Mouse (Mus musculus): ENCODE measurements around the gene Map3k12. TPM values are rescaled to one million over a fixed set of nuclear protein-coding genes. Genes with fewer than 3 reads are reported as not detected.
A peak's percentile ranks its signal among the peaks of the same experiment; 100 is the strongest.

Map3k12 gene
- polyA plus RNA-seq, 1 experiment from 2014 or later = 27.9 TPM

- Histone ChIP-seq H3K36me3 (peaks cover 16% of the 10 kb centered on the region), H3K27ac (no peak overlapping the region), H3K4me1 (peaks cover 31% of the 10 kb centered on the region), H3K27me3 (no peaks in the 10 kb centered on the region), H3K4me3 (no peak overlapping the region), H3K9ac (no peak overlapping the region), H3K9me3 (no peaks in the 10 kb centered on the region), H3K4me2 (replicated peaks) (no peak overlapping the region)
- 83% methylated on average over 3 of the region's 3 CpGs for WGBS
- ATAC-seq (ENCODE audit: insufficient number of reproducible peaks, insufficient read depth, low FRiP score, low TSS enrichment) = no peak
These were observed 8.5 kb downstream of the Map3k12 start for GRCm38 (mm10) chr15:102508336-102508735.

DNA sequence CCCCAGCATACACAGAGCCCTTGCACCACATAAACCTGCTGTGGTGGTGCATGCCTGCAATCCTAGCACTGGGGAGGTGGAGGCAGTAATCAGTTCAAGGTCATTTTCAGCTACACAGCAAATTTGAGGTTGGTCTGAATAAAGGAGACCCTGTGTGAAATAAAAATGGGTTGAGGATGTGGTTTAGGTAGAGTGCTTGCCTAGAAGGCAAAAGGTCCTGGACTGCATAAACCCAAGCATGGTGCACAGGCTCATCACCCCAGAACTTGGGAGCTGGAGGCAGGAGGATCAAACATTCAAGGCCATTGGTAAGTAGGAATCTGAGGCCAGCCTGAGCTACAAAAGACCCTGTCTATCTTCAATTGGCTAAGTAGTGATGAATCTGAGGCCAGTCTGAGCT lies 9.3 kb downstream of the Map3k12 start:
- H3K27me3 ChIP-seq = no peaks in the 10 kb centered on the region
- H3K4me2 ChIP-seq (replicated peaks) = no peak overlapping the region
- ATAC-seq (ENCODE audit: insufficient number of reproducible peaks, insufficient read depth, low FRiP score, low TSS enrichment) = no peak
- H3K36me3 ChIP-seq = peaks cover 24% of the 10 kb centered on the region
- no peak overlapping the region for H3K27ac ChIP-seq
- no peaks in the 10 kb centered on the region for H3K9me3 ChIP-seq
- peaks cover 30% of the 10 kb centered on the region for H3K4me1 ChIP-seq
- H3K9ac ChIP-seq = no peak overlapping the region
- H3K4me3 ChIP-seq = no peak overlapping the region

DNA sequence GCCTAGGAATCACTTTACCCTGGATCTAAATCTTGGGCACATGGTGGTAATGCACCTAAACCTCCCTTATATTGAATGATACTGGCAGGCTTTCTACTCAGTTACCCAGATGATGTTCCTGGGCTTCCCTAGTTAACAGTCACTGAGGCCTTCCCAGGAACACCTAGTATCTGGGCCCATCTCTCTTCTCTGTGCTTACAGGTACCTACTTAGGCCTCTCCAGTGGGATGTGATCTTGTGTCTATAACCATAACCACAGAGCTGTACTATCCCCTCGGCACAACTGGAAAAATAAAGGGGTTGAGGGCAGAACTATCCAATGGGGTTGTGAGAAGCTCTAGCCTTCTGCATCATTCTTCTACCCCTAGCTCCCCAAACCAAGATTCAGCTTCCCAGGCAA lies 10.0 kb downstream of the Map3k12 start:
- Histone ChIP-seq H3K27me3 (no peaks in the 10 kb centered on the region), H3K27ac (no peak overlapping the region), H3K4me2 (replicated peaks) (no peak overlapping the region), H3K4me1 (peaks cover 23% of the 10 kb centered on the region), H3K36me3 (peaks cover 31% of the 10 kb centered on the region), H3K9ac (no peak overlapping the region), H3K9me3 (no peaks in the 10 kb centered on the region), H3K4me3 (no peak overlapping the region)
- no peak for ATAC-seq (ENCODE audit: insufficient number of reproducible peaks, insufficient read depth, low FRiP score, low TSS enrichment)
- WGBS = 93% methylated on average over 1 of the region's 1 CpGs

DNA sequence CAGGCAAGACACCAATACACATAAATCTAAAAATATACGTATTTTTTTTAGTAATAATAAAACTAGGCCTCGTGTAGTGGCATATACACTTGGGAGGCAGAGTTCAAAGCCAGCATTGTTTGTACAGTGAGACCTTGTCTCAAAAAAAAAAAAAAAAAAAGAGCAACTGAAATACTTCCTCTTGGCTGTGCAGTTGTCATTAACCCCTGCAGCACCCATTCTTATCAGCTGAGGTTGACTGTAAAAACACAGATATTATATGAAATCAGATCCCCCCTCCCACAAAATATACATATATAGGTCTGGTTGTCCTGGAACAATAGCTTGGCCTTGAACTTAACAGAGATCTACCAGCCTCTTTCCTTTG lies 10.4 kb downstream of the Map3k12 start:
- Histone ChIP-seq H3K27ac (no peak overlapping the region), H3K4me1 (peaks cover 18% of the 10 kb centered on the region), H3K9ac (no peak overlapping the region), H3K36me3 (peaks cover 35% of the 10 kb centered on the region), H3K27me3 (no peaks in the 10 kb centered on the region), H3K4me2 (replicated peaks) (no peak overlapping the region), H3K4me3 (no peak overlapping the region), H3K9me3 (no peaks in the 10 kb centered on the region)
- ATAC-seq (ENCODE audit: insufficient number of reproducible peaks, insufficient read depth, low FRiP score, low TSS enrichment) = no peak
- 63% methylated on average over 2 of the region's 2 CpGs for WGBS

DNA sequence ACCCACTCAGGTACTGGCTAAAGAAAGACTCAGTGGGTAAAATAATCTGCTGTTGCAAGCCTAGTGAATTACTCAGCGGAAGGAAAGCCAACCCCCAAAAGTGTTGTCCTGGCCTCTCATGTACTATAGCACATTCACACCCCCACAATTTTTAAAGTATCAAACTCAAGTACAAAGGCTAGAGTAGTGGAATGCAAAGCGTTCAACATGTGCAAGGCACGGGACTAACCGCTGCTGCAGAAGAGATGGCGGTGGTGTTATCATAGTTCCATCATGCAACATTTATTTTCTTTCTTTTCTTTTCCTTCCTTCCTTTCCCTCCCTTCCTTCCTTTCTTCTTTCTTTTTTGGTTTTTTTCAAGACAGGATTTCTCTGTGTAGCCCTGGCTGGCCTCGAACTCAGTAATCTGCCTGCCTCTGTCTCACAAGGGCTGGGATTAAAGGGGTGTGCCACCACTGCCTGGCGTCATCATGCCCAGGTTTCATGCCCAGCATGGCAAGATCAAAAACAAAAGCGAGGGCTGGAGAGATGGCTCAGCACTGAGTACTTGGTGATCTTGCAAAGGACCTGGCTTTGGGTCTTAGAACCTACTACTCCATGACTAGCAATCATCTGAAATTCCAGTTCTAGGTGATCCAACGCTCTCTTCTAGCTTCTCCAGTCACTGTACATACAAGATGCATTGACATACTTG lies 10.9 kb downstream of the Map3k12 start:
- Histone ChIP-seq H3K4me2 (replicated peaks) (no peak overlapping the region), H3K4me3 (no peak overlapping the region), H3K4me1 (peaks cover 13% of the 10 kb centered on the region), H3K9me3 (no peaks in the 10 kb centered on the region), H3K9ac (no peak overlapping the region), H3K36me3 (peaks cover 40% of the 10 kb centered on the region), H3K27ac (no peak overlapping the region), H3K27me3 (no peaks in the 10 kb centered on the region)
- WGBS = 85% methylated on average over 9 of the region's 9 CpGs
- ATAC-seq (ENCODE audit: insufficient number of reproducible peaks, insufficient read depth, low FRiP score, low TSS enrichment) = no peak

GRCm38 (mm10) chr15:102505073-102505769 lies 11.6 kb downstream of the Map3k12 start:
- Histone ChIP-seq H3K27me3 (no peaks in the 10 kb centered on the region), H3K4me3 (no peak overlapping the region), H3K36me3 (peaks cover 47% of the 10 kb centered on the region), H3K9ac (no peak overlapping the region), H3K4me2 (replicated peaks) (no peak overlapping the region), H3K9me3 (no peaks in the 10 kb centered on the region), H3K27ac (no peak overlapping the region), H3K4me1 (peaks cover 9% of the 10 kb centered on the region)
- ATAC-seq (ENCODE audit: insufficient number of reproducible peaks, insufficient read depth, low FRiP score, low TSS enrichment) = no peak
- 75% methylated on average over 12 of the region's 12 CpGs for WGBS

GRCm38 (mm10) chr15:102503924-102504782 lies 12.7 kb downstream of the Map3k12 start:
- Histone ChIP-seq H3K9ac (no peak overlapping the region), H3K27ac (no peak overlapping the region), H3K4me3 (no peak overlapping the region), H3K4me1 (no peaks in the 10 kb centered on the region), H3K9me3 (no peaks in the 10 kb centered on the region), H3K27me3 (no peaks in the 10 kb centered on the region), H3K36me3 (peaks cover 58% of the 10 kb centered on the region), H3K4me2 (replicated peaks) (no peak overlapping the region)
- no peak for ATAC-seq (ENCODE audit: insufficient number of reproducible peaks, insufficient read depth, low FRiP score, low TSS enrichment)
- WGBS = 89% methylated on average over 9 of the region's 9 CpGs

GRCm38 (mm10) chr15:102503447-102503846 lies 13.4 kb downstream of the Map3k12 start, which contains the start of gene Gm10337:
Gene Gm10337 (plus strand): TSS chr15:102503722.
- Histone ChIP-seq H3K27me3 (no peaks in the 10 kb centered on the region), H3K27ac (0 out of 2 replicates have a peak within 1 kb of the TSS, but pooled peaks have one; percentile 2), H3K4me3 (no peak within 1 kb of the TSS), H3K9ac (no peak within 1 kb of the TSS), H3K9me3 (no peaks in the 10 kb centered on the region), H3K4me2 (replicated peaks) (no peak within 1 kb of the TSS), H3K36me3 (peaks cover 61% of the 10 kb centered on the region), H3K4me1 (no peaks in the 10 kb centered on the region)
- 88% methylated on average over 1 of the region's 1 CpGs for WGBS
- no peak for ATAC-seq (ENCODE audit: insufficient number of reproducible peaks, insufficient read depth, low FRiP score, low TSS enrichment)

DNA sequence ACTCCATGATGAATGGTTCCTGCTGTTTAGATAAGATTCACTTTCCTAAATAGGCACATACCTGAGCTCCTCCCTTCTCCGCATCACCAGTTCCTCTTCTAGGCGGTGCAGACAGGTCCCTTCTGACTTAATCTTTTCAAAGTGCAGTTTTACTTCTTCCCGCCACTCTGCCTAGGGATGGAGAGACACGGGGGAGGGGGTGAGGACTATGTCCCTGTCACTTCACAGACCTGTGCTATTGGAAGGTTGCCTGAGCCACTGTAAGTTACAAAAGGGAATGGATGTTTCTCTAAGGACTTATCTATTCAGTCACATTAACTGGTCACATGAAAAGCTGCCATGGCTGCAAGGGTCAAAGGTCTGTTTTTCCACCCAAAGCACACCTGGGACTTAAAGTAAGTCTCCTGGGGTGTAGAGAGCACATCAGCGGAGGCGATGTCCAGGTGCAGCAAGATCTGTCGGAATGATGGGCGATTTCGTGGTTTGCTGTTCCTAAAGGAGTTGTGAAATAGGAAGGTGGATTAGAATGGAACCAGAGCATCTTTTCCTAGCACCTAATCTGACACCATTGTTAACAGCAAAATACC lies 14.5 kb downstream of the Map3k12 start:
- 73% methylated on average over 9 of the region's 9 CpGs for WGBS
- H3K36me3 ChIP-seq = peaks cover 65% of the 10 kb centered on the region
- H3K9ac ChIP-seq = no peak overlapping the region
- no peak overlapping the region for H3K27ac ChIP-seq
- no peaks in the 10 kb centered on the region for H3K9me3 ChIP-seq
- no peaks in the 10 kb centered on the region for H3K4me1 ChIP-seq
- no peak overlapping the region for H3K4me2 ChIP-seq (replicated peaks)
- H3K4me3 ChIP-seq = no peak overlapping the region
- no peak for ATAC-seq (ENCODE audit: insufficient number of reproducible peaks, insufficient read depth, low FRiP score, low TSS enrichment)
- no peaks in the 10 kb centered on the region for H3K27me3 ChIP-seq

DNA sequence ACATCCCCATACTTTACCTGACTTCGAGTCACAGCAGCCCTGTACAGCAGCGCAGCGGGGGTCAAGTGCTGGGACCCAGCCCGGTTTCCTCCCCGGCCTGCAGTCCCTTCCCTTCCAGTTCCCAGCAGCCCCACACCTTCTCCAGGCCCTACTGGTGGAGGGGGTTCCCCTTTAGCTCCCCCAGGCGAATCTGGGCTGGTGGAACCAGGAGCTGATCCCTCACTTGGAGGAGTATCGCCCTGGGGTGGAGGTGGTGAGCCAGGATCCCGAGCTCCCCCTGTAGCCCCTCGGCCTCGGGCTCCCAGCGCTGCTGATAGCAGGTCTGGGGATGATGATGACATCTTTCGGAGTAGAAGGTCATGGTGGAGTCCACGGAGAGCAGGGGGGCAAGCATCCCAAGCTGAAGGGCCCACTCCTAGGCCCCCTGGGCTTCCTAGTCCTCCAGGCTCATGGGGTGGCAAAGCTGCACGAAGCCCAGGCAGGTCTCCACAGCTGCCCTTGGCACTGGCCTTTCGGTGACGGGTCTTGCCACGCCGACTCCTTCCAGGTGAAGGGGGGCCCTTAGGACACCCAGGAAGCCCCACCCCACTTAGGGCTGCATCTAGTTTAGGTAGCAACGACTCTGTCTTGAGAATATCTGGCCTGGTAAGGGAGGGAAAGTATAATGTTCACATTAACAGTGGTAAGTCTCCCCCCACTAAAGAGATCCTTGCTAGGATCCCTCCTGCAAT lies 15.6 kb downstream of the Map3k12 start:
- H3K27ac ChIP-seq = no peak overlapping the region

DNA sequence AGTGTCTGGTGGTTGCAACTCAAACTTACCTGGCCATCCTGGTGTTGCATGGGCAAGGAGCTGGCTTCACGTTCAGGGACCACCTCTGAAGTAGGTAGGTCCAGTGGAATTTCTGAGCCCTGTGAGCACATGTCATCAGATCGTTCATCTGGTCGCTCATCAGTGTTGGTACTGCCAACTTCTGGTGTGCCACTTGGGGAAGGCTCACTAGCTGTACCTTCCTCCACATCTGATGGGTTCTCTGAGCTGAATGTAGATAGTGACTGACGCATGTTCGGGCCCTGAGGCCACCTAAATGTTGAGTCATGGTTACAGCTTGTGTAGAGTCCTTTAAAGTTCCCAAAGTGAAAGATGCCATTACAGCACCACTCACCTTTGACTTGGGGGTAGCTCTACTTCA lies 16.4 kb downstream of the Map3k12 start:
- no peak overlapping the region for H3K9ac ChIP-seq
- ATAC-seq (ENCODE audit: insufficient number of reproducible peaks, insufficient read depth, low FRiP score, low TSS enrichment) = no peak

More for the DNA sequence above, 15.6 kb downstream of the Map3k12 start:
- no peak overlapping the region for H3K9ac ChIP-seq
- 87% methylated on average over 19 of the region's 19 CpGs for WGBS
- H3K4me1 ChIP-seq = no peaks in the 10 kb centered on the region
- H3K27me3 ChIP-seq = no peaks in the 10 kb centered on the region
- no peak overlapping the region for H3K4me2 ChIP-seq (replicated peaks)
- ATAC-seq (ENCODE audit: insufficient number of reproducible peaks, insufficient read depth, low FRiP score, low TSS enrichment) = no peak
- H3K9me3 ChIP-seq = no peaks in the 10 kb centered on the region
- H3K4me3 ChIP-seq = no peak overlapping the region
- H3K36me3 ChIP-seq = peaks cover 71% of the 10 kb centered on the region

More for the DNA sequence above, 16.4 kb downstream of the Map3k12 start:
- WGBS = 89% methylated on average over 5 of the region's 5 CpGs
- Histone ChIP-seq H3K36me3 (peaks cover 79% of the 10 kb centered on the region), H3K4me3 (no peak overlapping the region), H3K27me3 (no peaks in the 10 kb centered on the region), H3K4me1 (no peaks in the 10 kb centered on the region), H3K27ac (no peak overlapping the region), H3K4me2 (replicated peaks) (no peak overlapping the region), H3K9me3 (no peaks in the 10 kb centered on the region)
